Mouse (Mus musculus) frontal cortex, adult (tissue): ENCODE measurements at regions not wholly inside any gene's neighbourhood (a gene's known extent, or its start where the extent isn't known, plus 50 kb on each side); places are given as distances from the start of the nearest gene placed in this dataset.
"Not testable (repeated sequence)": the region's sequence is repeated elsewhere in the genome, so short reads cannot be mapped to it uniquely, and the experiment has no call there.

Experiments used
- ATAC-seq: cut with Nextera tagmentation; 2 replicates; pipeline ENCODE4 v1.9.2; 2017; ENCODE audit warnings: mild to moderate bottlenecking, moderate library complexity, mixed read lengths; ENCODE audit not compliant: low TSS enrichment

DNA sequence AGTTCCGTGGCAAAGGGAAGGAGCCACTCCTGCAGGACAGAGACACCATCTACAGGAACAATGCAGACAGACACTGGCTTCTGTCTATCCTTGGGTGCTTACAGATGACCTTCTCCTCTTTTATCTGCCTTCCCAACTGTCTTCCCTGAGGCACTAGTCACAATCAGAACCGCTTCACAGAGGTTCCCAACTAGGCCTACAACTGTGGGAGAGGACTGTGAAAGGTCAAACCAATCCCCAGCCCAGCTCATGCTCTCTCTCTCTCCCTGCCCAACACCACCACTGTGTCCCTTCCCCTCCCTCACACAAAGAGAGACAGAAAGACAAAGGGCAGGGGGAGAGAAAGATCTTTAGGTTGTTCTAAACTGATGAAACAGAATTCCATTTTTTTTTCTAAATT lies 61.3 kb downstream of the Tmem17 start:
- ATAC-seq: no peak

- no peak for ATAC-seq
Observed at GRCm38 (mm10) chr11:22573802-22574201, 61.9 kb downstream of the Tmem17 start.

GRCm38 (mm10) chr11:22574506-22574905 lies 62.6 kb downstream of the Tmem17 start:
- ATAC-seq: no peak

GRCm38 (mm10) chr11:22584100-22584487 lies 72.2 kb downstream of the Tmem17 start:
- no peak for ATAC-seq

- peak; percentile 65 for ATAC-seq
Observed at GRCm38 (mm10) chr11:22584488-22585158, 72.7 kb downstream of the Tmem17 start.

- ATAC-seq: peak; percentile 93
Observed at GRCm38 (mm10) chr11:22587691-22588241, 75.9 kb downstream of the Tmem17 start.

GRCm38 (mm10) chr11:22588546-22588945 lies 76.7 kb downstream of the Tmem17 start:
- ATAC-seq: no peak

- ATAC-seq: no peak
Observed at GRCm38 (mm10) chr11:22589901-22590300, 78.0 kb downstream of the Tmem17 start.

GRCm38 (mm10) chr11:22591050-22591449 lies 79.2 kb downstream of the Tmem17 start:
- ATAC-seq: not testable (repeated sequence)

GRCm38 (mm10) chr11:22592706-22593105 lies 80.8 kb downstream of the Tmem17 start:
- ATAC-seq: no peak

- ATAC-seq: no peak
Observed at GRCm38 (mm10) chr11:22596076-22596804, 84.4 kb downstream of the Tmem17 start.

DNA sequence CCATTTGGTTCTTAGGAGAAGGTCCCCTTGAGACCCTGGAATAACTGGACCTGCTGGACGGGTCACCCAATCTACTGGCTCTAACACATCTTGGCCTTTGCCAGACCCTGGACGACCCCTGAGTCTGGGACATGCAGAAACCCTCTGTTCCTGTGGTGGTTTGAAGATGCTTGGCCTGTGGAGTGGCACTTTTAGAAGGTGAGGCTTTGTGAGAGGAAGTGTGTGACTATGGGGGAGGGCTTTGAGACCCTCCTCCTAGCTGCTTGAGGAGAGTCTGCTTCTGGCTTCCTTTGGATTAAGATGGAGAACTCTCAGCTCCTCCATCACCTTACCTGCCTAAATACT lies 84.9 kb downstream of the Tmem17 start:
- ATAC-seq: no peak

DNA sequence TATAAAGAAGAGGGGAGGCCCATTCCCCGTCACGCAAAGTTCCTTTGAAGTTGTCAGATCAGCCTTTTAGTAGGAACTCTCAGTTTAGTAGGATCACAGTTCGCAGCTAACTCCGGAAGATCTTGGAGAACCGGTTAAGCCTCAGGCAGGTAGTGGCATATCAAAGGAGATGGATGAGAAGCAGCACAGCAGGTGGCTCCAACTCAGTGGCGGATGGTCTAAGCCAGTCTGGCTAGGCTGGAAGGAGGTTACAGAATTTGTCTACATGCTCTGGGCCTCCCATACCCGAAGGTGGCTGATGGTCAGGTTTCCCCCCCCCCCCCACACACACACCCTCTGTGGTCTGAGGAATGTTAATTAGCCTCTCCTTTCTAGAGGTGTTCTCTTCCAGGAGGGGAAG lies 88.5 kb downstream of the Tmem17 start:
- ATAC-seq: no peak

- ATAC-seq: no peak
Observed at GRCm38 (mm10) chr11:22601977-22602376, 90.1 kb downstream of the Tmem17 start.

GRCm38 (mm10) chr11:22602610-22603009 lies 90.7 kb downstream of the Tmem17 start:
- no peak for ATAC-seq

DNA sequence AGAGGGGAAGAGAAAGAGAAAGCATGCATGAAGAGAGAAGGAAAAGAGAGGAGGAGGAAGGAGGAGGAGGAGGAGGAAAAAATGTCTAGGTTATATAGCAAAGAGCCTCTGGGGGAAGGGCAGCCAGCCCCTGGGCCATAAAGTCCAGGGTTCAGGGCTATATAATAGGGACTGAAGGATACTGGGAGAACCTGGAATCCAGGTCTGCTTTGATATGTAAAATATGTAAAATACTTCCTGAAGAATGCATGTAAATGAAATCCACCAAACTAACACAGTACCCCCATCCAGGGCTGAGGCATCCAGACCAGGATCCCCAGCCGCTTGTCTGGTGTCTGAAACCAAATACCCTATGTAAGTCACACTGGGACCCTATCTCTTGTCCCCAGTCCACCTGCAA lies 91.5 kb downstream of the Tmem17 start:
- no peak for ATAC-seq

DNA sequence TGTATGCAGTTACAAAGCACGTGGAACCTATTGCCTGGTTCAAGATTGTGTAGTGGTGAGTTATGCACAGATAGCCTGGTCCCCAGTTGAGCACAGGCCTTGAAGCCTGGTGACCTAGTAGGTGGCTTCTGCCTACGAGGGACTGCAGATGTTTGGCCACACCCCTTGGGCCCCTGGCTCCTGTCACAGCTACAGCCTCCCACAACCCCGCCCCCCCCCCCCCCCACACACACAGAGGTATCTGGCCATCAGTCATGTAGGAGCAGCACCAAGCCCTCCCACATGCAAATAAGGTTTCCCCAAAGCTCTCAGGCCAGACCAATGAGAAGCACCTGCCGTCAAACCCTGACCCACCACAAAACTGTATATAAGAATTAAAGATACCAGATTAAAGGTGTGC lies 94.5 kb downstream of the Tmem17 start:
- ATAC-seq: no peak

- ATAC-seq: no peak
Observed at GRCm38 (mm10) chr11:22607645-22608044, 95.8 kb downstream of the Tmem17 start.

DNA sequence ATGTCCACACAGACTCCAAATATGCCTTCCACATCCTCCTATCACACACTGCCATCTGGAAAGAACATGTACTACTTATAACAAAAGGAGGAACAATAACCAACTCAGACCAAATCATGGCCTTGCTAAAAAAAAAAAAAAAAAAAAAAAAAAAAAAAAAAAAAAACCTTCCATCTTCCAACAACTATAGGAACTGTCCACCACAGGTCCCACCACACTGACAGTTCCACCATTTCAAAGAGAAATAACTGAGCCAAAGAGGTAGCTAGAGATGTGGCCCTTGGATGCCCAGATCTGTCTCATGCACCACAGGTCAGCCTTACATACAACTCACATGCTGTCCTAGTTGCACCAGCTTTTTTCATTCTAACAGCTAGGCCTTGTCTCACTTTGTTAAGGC lies 97.1 kb downstream of the Tmem17 start:
- no peak for ATAC-seq

GRCm38 (mm10) chr11:22610433-22611101 lies 98.7 kb downstream of the Tmem17 start:
- peak; percentile 79 for ATAC-seq

DNA sequence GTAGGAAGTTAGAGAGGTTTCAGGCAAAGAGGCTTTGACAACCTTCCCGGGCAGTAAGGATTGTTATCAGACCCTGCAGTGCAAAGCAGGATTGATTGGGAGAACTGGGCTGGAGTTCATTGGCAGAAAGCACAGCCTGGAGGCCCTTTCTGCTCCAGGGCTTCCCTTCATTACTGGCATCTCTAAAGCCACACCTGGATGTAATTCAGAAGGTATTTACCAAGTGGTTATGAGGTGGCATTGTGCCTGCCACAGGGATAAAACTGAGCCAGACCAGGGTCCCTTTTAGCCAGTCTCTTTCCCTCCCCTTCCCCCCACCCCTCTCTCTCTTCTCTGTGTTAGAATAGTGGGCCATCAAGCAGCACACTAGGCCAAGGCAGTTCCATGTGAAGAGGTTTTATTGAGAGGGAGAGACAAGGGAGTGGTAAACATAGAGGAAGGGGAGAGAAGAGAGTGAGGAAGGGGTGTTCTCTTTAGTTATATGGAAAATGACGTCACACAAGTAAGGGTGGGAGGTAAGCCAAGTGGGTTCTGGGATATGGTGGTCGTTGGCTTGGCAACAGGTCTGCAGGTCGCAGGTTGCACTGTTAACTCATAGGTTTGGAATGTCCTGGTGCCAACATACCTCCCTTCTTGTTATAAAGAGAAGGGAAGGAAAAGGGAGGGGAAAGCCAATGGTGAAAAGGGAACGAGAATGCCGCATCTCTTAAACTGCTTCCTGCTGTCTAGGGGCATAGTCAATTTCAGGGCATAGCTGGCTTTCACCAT lies 99.4 kb downstream of the Tmem17 start:
- ATAC-seq: no peak

GRCm38 (mm10) chr11:22613500-22613899 lies 101.6 kb downstream of the Tmem17 start:
- no peak for ATAC-seq
